Mouse (Mus musculus) cortical plate, adult 2 months (tissue): ENCODE measurements at regions not wholly inside any gene's neighbourhood (a gene's known extent, or its start where the extent isn't known, plus 50 kb on each side); places are given as distances from the start of the nearest gene placed in this dataset.

Source experiments
- CTCF ChIP-seq: fragments of 200-500 bp; IDR thresholded peaks from 2 replicates; pipeline ENCODE4 v1.5.1; 2011; ENCODE audit warnings: mild to moderate bottlenecking, control low read depth, low read length; ENCODE audit not compliant: insufficient read depth; ENCODE audit errors: extremely low read depth
- POLR2A ChIP-seq: fragments of 200-500 bp; IDR thresholded peaks from 2 replicates; pipeline ENCODE4 v1.6.1; 2011; ENCODE audit warnings: mild to moderate bottlenecking, low read length, control low read depth; ENCODE audit not compliant: insufficient read depth; ENCODE audit errors: extremely low read depth

- TF ChIP-seq POLR2A, result no peak
- TF ChIP-seq CTCF, result no peak
These were observed 147.0 kb upstream of the Cdkn2b start for GRCm38 (mm10) chr4:89457861-89458260.
